Mouse (Mus musculus) B cell, adult 62 days (primary cell): ENCODE data around the gene Gm10024. TPM values are rescaled to one million over a fixed set of nuclear protein-coding genes. Genes with fewer than 3 reads are reported as not detected.

Experiments
- total RNA-seq: library from RNA; stranded (reverse); gene quantifications from 4 replicates; pipeline ENCODE4 v1.2.4, GENCODE M21; 2023

The Gm10024 gene
- not detected in 4 replicates for total RNA-seq

GRCm38 (mm10) chr10:77711157-77711556 is at the start of gene Gm10024:
Gene Gm10024, plus strand, starts transcription at chr10:77711457.

GRCm38 (mm10) chr10:77685895-77686664 is 25.2 kb upstream of the Gm10024 start, which contains the start of gene Tspear:
Gene Tspear, plus strand, starts transcription at chr10:77686569.

GRCm38 (mm10) chr10:77690356-77690807 is 20.9 kb upstream of the Gm10024 start, which contains the start of gene Gm19402:
Gene Gm19402, minus strand, starts transcription at chr10:77690757.

GRCm38 (mm10) chr10:77697133-77697532 is 14.1 kb upstream of the Gm10024 start, which contains the start of gene Gm9508:
Gene Gm9508, minus strand, starts transcription at chr10:77697233.

GRCm38 (mm10) chr10:77706326-77706725 is 4.9 kb upstream of the Gm10024 start, which contains the start of gene Gm10272:
Gene Gm10272, plus strand, starts transcription at chr10:77706626.

GRCm38 (mm10) chr10:77715507-77715906 is 4.2 kb downstream of the Gm10024 start, which contains the start of gene Gm10142:
Gene Gm10142, plus strand, starts transcription at chr10:77715807.

GRCm38 (mm10) chr10:77720299-77720698 is 9.0 kb downstream of the Gm10024 start, which contains the start of gene Krtap12-1:
Gene Krtap12-1, plus strand, starts transcription at chr10:77720599.

GRCm38 (mm10) chr10:77726186-77726585 is 14.9 kb downstream of the Gm10024 start, which contains the start of gene Gm10100:
Gene Gm10100, plus strand, starts transcription at chr10:77726486.

GRCm38 (mm10) chr10:77741924-77742688 is 30.8 kb downstream of the Gm10024 start, which contains the start of gene Gm18596:
Gene Gm18596, minus strand, starts transcription at chr10:77742638.

GRCm38 (mm10) chr10:77751254-77751653 is 40.0 kb downstream of the Gm10024 start, which contains the start of gene Gm9736:
Gene Gm9736, minus strand, starts transcription at chr10:77751354.

GRCm38 (mm10) chr10:77759582-77759981 is 48.3 kb downstream of the Gm10024 start, which contains the start of gene Gm3233:
Gene Gm3233, minus strand, starts transcription at chr10:77759682.

Other genes with a start within 250 kb of the Gm10024 start
- gene Fam207a, start 195.7 kb upstream of the Gm10024 start, total RNA-seq, result 21.0 to 24.1 TPM (median 22.9 TPM) in 4 replicates
- 74.3 to 78.8 TPM (median 76.3 TPM) in 4 replicates for gene Itgb2, start 181.2 kb upstream of the Gm10024 start, total RNA-seq
- 68.7 to 88.1 TPM (median 80.3 TPM) in 4 replicates for gene Pttg1ip, start 129.7 kb upstream of the Gm10024 start, total RNA-seq
- 59.3 to 66.2 TPM (median 61.2 TPM) in 4 replicates for gene Sumo3, start 105.4 kb upstream of the Gm10024 start, total RNA-seq
- gene Gm49325, start 105.3 kb upstream of the Gm10024 start, total RNA-seq, result 3.8 TPM in 1 of 4 replicates, not detected in the others
- 36.7 to 55.5 TPM (median 43.1 TPM) in 4 replicates for gene Ube2g2, start 89.2 kb upstream of the Gm10024 start, total RNA-seq
- 3.3 to 4.2 TPM (median 3.7 TPM) in 4 replicates for gene Tspear, start 24.9 kb upstream of the Gm10024 start, total RNA-seq
- gene Gm19402, start 20.7 kb upstream of the Gm10024 start, total RNA-seq, result not detected in 4 replicates
- gene Gm9508, start 14.2 kb upstream of the Gm10024 start, total RNA-seq, result not detected in 4 replicates
- not detected in 4 replicates for gene Gm10272, start 4.8 kb upstream of the Gm10024 start, total RNA-seq
- gene Gm10142, start 4.3 kb downstream of the Gm10024 start, total RNA-seq, result not detected in 4 replicates
- gene Krtap12-1, start 9.1 kb downstream of the Gm10024 start, total RNA-seq, result not detected in 4 replicates
- gene Gm10100, start 15.0 kb downstream of the Gm10024 start, total RNA-seq, result not detected in 4 replicates
- not detected in 4 replicates for gene Gm18596, start 31.2 kb downstream of the Gm10024 start, total RNA-seq
- gene Gm9736, start 39.9 kb downstream of the Gm10024 start, total RNA-seq, result not detected in 4 replicates
- not detected in 4 replicates for gene Gm3233, start 48.2 kb downstream of the Gm10024 start, total RNA-seq
- gene Gm3238, start 59.9 kb downstream of the Gm10024 start, total RNA-seq, result not detected in 4 replicates
- not detected in 4 replicates for gene Gm7138, start 65.5 kb downstream of the Gm10024 start, total RNA-seq
- not detected in 4 replicates for gene Gm3250, start 71.1 kb downstream of the Gm10024 start, total RNA-seq
- not detected in 4 replicates for gene Gm7137, start 76.7 kb downstream of the Gm10024 start, total RNA-seq
- not detected in 4 replicates for gene Gm9639, start 83.6 kb downstream of the Gm10024 start, total RNA-seq
- gene Gm19668, start 87.7 kb downstream of the Gm10024 start, total RNA-seq, result not detected in 4 replicates
- gene Gm9507, start 100.4 kb downstream of the Gm10024 start, total RNA-seq, result not detected in 4 replicates
- gene Gm2696, start 103.2 kb downstream of the Gm10024 start, total RNA-seq, result not detected in 4 replicates
- not detected in 4 replicates for gene Krtap10-4, start 115.6 kb downstream of the Gm10024 start, total RNA-seq
- not detected in 4 replicates for gene Krtap10-10, start 124.5 kb downstream of the Gm10024 start, total RNA-seq
- gene Gm36176, start 135.3 kb downstream of the Gm10024 start, total RNA-seq, result not detected in 4 replicates
- not detected in 4 replicates for gene Gm10318, start 141.4 kb downstream of the Gm10024 start, total RNA-seq
- gene Gm3285, start 150.5 kb downstream of the Gm10024 start, total RNA-seq, result not detected in 4 replicates
- gene Lrrc3, start 191.1 kb downstream of the Gm10024 start, total RNA-seq, result 0.16 to 0.27 TPM in 2 of 4 replicates, not detected in the others